Mouse (Mus musculus): Measurements from ENCODE around the gene Nudt4.
"Not testable (repeated sequence)": the region's sequence is repeated elsewhere in the genome, so short reads cannot be mapped to it uniquely, and the experiment has no call there.

The Nudt4 gene

DNA sequence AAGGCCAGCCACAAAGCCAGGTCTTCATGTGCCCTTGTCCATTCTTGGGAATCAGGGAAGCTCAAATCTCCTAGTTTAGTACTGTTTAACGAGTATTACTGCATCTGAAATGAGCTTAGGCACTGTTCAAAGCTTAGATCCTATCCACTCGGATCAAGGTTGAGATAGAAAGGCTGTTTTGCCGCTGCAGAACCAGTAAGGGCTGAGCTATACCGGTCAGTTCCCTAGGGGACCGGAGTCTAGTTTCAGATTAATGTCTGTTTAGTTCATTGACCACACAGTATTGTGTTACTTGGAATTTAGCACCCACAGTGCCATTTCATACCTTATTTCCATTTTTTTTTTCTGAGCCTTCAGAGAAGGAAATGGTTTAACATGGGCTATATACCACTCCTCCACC, 3.6 kb upstream of the Nudt4 start:
- DNase-seq (ENCODE audit: low read depth, low spot score): no peak

DNA sequence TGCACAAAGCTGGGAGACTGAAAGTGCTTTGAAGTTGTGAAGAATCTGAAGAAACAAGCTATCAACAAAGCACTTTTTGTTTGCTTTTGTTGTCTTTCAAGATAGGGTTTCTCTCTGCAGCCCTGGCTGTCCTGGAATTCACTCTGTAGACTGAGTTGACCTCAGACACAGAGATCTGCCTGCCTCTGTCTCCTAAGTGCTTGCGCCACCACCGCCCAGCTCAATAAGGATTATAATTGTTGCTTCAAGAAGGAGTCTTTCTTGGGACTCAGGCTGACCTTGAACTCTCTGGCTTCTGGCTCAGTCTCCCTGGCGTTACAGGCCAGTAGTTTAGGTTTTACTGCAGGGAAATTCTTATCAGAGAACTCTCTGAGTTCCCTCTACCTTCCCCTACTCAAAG, 2.8 kb upstream of the Nudt4 start:
- no peak for DNase-seq (ENCODE audit: low read depth, low spot score)

DNA sequence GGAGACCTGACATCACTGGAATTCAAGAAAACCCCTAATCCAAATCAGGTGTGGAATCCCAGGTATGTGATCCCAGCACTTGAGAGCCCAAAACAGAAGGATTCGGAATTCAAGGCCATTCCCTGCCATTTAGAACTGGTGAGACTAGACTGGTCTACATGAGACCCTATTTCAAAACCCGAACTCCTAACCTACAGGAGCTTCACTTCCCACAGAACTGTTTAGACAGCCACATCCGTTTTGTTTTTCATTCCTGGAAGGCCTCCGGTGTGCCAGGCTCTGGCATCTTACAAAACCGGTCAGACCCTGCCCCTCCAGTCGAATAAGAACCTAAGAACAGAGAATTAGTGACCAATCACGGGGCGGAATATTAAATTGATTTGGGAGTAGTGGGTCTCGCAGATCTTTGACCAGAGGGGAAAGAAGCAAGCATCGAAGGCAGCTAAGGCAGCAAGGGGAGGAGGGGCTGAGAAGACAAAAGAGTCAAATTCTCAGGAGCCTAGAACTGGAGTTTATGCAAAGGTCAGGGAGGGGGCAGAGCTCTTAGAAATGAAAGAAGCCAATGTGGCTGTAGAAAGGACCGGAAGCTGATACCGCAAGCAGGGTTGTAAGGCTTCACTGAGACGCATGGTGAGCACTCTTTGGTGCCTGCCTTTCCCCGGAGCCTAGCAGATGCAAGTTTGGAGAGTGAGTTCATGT, 1.4 kb upstream of the Nudt4 start:
- no peak for DNase-seq (ENCODE audit: low read depth, low spot score)

DNA sequence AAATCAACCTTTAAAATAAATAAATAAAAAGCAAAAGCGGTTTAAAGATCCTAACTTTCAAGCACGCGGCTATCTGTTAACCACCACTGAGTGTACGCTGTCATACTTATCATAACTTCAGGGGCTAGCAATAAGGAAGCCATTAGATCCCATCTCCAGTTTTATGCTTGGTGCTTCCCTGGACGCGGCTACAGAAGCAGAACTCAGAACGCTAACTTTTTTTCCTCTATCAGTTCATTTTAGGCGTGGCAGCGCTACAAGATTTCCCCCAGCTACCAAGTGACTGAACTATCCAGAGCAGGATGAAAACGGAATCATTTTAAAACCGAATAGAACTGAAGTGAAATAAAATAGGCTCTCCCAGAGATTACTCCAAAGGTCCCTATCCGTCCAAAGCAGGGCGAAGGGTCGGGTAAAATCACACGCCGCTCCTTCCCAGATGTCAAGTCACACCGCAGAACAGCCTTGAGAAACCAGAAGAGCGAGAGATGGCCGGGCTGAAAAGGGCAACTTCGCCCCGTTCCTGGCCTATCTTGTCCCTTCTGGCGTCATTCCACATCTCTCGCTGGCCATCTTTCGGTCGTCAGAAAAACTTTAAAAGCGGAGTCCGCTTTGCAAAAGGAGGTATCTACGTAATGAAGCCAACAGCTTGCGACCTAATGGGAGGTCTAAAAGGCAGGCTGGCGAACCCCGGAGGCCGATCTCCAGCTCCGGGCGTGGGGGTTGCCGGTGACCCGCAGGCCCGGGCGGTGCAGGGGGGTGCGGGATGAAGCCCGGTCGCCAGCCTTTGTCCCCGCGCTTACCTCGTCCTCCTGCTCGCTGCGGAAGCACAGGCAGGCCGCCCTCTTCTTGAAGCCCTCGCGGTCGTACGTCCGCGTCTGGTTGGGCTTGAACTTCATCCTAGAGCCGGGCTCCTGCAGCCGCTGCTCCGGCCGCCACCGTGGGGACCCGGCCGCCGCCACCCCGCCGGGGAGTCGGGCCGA, 796 bp downstream of the Nudt4 start:
- no peak for DNase-seq (ENCODE audit: low read depth, low spot score)

DNA sequence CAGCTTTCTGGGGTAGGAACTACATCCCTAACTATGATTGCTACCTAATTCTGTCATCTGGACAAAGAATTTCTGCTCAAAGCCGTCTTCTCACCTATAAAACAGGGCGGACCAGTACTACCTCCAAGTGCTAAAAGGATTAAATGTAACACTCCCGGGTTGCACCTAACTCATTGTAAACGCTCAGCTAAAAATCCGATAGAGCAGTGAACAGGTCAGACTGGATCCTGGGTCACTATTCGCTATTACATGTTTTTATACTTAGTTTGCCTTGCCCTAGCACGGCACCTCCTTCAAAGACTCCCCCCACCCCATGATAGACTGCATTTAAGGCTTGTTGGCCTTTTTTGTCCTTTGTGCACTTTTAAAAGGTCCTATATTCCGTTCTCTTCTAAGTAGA, 1.6 kb downstream of the Nudt4 start:
- no peak for DNase-seq (ENCODE audit: low read depth, low spot score)

DNA sequence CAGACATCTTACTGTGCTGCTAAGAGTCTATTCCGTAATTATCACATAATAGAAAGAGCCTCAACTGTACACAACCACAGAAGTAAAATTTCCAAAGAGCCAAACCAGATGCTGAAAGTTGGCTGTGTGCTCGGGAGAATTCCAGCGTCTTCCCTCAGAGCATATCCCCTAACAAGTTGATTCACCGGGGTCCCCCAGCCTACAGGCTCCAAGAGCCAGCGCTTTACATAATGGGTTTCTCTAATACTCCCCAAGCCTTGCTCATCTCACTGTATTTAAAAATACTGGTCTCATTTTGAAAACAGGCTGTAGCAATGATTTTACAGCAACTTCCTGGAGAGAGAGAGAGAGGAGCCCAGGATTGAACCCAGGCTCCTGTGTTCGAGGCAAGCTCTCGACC, 2.3 kb downstream of the Nudt4 start:
- no peak for DNase-seq (ENCODE audit: low read depth, low spot score)

DNA sequence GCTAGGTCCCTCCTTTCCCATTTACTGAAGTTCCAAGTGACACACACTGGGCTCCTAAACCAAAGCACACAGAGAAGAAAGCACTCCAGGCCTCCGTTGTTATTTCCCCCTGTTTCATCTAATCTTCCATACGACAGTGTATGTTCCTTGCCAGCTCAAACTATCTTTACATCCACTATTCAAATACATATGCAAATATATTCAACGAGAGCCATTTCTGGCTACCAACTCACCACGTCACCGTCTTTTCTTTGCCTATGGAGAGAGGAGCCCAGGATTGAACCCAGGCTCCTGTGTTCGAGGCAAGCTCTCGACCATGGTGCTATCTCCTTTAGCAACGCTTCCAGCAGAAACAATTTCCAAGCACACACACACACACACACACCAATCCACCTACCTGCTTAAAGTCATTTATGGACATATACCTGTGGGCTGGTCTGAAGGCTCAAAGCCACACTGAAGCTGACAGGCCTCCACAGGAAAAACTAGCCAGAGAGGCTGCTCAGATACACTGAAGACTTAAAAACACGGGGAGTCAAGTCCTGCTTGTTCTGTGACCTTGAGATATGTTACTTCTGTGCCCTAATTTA, 3.5 kb downstream of the Nudt4 start:
- DNase-seq (ENCODE audit: low read depth, low spot score): no peak

DNA sequence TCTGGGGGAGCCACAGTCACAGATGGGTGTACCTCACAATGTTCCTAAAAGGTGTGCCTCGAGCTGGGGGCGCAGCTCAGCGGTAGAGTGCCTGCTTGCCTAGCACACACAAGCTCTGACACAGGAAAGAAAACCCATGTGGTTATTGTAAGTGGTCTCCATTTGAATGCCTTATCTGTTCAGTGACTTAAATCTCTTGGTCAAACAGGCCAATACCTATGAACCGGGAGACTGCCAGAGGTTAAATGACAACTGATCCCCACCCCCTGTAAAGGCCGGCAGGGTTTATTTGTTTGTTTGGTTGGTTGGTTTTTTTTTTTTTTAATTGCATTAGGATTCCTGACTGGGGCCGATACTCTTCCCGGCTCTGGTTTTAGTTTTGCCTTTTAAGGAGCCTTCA, 4.5 kb downstream of the Nudt4 start:
- DNase-seq (ENCODE audit: low read depth, low spot score): no peak

DNA sequence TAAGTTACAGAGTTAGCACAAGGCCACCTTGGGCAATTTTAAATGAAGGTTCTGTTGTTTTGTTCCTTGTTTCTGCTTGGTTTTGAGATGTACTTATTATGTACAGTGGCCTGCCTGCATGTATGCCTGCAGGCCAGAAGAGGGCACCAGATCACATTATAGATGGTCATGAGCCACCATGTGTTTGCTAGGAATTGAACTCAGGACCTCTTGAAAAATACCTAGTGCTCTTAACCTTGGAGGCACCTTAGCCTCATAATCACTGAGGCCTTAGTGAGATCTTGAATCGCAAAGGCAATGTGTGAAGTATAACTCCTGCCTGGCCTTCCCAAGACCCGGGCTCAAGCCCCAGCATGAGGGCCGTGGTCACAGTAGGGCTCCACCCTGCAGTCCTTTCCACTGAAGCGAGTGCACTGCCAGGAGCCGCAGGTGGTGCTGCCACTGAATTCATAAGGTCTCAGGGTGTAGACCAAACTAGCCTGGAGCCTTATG, 6.6 kb downstream of the Nudt4 start:
- DNase-seq (ENCODE audit: low read depth, low spot score): no peak

DNA sequence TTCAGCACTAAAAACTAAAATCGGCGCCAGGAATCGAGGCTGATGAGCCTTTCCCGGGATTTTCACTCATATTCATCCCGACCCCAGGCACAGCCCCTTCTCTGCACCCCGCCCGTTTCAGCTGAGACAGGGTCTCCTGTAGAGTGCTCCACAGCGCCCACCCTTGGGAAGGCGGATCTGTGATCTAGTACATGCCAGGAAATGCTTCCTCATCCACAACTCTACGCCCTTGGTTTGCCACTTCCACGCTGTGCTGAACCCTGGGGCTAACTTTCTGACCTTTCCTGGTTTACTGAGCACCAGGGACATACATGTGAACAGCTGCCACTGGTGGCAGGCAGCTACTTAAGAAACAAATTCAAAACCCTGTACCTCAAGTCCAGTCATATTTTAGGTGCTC, 8.1 kb downstream of the Nudt4 start:
- DNase-seq (ENCODE audit: low read depth, low spot score): no peak

DNA sequence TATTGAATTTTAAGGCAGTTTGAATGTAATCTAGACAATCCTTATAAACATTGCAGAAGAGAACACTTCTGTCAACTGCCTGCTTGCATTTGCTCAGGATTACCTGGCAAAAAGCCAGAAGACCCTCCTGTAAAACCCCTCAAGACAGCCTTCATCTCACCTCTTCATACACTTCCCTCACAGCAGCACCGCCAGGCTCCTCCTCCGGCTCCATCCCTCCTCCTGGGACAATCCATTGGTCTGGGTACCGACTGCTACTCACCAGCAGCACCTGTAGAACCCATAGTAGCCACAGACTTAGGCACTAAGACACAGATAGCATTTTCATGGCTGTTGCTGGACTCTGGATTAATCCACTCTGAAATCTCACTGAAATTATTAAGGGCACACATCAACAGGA, 11.6 kb downstream of the Nudt4 start:
- no peak for DNase-seq (ENCODE audit: low read depth, low spot score)

DNA sequence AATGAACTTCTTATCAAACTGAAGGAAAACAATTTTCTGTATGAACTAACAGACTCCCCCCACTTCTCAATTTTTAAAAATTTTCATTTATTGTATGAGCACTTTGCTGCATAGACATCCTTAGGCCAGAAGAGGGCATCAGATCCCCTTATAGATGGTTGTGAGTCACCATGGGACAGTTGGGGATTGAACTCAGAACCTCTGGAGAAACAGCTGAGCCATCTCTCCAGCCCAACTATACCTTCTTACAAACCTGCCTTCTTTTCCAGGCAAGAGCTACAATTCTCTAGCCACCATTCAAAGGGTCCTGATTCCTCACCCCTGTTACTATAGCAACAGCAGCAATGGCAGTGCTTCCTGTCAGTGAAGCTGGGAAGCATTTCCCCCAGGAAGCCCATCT, 12.2 kb downstream of the Nudt4 start:
- no peak for DNase-seq (ENCODE audit: low read depth, low spot score)

DNA sequence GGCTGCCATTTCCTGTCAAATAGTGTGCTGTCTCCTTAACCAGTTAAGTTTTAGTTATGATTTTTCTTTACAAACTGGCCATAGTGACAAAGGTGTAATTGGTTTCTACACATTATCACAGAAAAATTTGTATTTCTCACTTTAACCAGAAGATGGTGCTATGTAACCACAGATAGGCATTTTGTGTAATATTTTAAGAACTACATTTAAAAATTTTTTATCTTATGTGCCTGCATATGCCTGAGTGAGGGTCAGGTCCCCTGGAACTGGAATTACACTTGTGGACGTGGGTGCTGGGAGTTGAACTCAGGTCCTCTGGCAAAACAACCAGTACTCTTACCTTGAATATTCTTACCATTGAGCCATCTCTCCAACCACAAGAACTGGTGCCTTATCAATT, 13.4 kb downstream of the Nudt4 start:
- no peak for DNase-seq (ENCODE audit: low read depth, low spot score)

DNA sequence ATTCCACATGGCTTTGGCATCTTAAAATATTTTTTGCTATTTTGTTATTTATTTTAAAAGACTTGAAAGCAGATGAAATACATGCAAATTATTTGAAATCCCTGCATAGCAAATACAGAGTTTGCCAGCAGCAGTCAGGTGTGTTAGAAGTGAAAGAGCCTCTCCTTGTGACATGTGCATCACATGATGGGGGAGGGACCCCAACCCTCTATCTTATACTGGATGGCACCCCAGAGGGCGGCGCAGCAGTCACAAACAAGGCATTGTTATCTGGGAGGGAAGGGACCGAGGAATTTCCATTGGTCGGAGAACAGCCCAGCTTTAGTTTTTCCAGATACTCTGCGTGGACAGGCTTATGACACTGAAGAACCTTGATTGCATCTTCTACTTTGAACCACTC, 14.9 kb downstream of the Nudt4 start:
- not testable (repeated sequence) for DNase-seq (ENCODE audit: low read depth, low spot score)

DNA sequence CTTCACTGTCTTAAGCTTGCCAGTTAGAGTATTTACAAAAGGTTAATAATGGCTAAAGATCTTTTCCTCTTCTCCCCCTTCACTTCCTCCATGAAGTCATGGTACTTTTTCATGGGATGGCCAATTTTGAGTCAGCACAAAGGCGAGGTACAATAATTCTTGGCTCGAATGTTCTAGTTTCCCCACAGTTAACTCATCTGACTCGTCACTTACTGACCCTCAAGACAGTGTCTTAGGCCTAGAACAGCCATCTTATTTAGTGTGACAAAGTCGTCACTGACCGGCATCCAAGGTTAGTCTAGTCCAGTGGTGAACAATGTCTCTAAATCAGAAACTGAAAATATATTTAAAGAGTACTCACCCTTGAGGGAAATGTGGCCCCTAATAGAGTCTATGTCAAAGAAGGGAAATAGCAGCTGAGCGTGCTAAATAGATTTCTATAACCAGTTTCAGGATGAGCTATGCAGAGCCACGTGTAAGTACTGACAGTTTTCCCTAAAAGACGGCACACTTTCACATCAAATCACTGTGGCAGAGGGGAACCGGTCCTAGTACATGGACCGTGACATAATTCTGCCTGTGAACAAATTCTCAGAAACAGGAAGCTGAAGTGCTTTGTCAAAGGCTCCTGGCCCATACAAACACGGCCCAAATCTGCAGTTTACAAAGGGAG, 15.7 kb downstream of the Nudt4 start:
- no peak for DNase-seq (ENCODE audit: low read depth, low spot score)

DNA sequence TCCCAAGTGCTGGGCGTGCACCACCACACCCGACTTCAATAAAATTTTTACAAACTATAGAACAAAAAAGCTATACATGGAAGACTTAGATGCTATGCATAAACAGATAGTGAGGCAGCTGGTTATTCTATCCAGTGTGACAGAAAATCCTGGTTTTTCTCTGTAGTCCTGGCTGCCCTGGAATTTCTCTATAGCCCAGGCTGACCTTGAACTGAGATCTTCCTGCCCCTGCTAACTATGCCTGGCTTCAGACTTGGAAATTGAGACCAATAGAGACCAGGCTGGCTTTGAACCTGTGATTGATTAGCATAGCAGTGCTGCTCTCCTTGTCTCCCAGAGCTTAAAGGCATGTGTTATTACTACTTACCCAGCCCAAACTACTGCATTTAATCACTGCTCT, 17.8 kb downstream of the Nudt4 start:
- DNase-seq (ENCODE audit: low read depth, low spot score): no peak

DNA sequence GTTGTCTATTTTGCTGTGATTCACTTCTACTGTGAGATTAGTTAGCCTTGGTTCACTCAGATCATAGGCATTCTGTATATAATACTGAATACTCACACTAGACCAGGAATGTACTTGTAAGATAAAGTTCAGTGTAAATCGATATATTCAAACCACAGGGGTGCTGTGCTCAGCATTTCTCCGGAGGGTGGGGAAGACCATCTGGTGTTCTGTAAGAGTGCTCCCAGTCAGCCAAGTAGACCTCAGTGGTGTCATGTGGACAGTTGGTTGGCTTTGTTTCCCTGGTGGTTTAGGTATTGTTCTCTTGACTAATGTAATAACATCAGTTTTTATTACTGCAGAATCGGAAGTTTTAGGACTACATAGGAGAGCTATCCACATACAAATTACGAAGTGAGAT, 18.9 kb downstream of the Nudt4 start:
- no peak for DNase-seq (ENCODE audit: low read depth, low spot score)

DNA sequence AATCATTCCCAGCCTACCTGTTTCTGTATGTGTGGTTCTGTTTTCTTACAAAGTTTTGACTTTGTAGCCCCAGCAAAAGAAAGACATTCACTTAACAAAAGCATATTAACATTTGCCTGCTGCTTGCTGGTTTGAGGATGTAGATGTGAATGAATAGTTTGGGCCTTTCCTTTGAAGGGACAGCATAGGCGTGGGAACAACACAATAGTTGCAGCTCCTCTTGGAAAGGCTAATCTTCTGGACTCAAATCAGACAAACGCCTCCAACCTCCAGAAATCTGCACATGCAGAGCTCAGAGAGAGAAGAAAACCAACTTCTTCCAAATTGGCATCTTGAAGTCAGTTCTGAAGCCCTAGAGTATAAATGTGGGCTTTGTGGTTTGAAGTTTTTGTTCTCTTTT, 19.3 kb downstream of the Nudt4 start:
- no peak for DNase-seq (ENCODE audit: low read depth, low spot score)

DNA sequence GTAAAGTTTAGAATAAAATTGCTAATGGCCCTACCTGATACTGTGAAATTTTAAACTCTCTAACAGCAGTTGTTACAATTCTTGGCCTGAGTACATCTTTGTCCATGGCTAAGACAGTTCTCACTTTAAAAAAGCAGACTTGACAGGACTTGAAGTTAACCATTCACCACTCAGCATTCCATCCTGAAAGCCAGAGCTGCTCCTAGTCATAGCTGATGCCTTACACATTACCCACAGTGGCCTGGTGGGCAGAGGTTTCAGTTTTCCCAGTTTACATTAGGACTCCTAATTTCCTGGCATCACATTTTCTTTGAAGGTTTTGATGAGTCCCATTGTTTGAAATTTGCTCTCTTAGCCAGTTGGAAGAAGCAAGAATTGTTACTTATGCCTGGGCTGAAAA, 19.9 kb downstream of the Nudt4 start:
- no peak for DNase-seq (ENCODE audit: low read depth, low spot score)

DNA sequence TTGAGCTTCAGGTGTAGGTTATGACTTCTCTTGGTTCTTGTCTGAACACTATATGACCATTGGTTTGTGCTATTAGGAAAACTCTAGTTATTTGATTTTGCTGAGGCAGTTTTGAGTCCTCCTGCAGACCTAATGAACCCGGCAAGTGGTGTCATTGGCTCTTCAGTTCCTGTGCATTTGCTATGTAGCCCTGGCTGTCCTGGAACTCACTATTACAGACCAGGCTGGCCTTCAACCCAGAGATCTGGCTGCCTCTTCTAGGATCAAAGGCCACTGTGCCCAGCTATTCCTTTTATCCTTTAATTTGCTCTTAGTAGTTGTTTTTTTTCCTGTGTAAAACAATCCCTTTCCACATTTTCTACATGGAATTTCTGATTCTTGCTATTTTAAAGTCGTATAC, 20.6 kb downstream of the Nudt4 start:
- DNase-seq (ENCODE audit: low read depth, low spot score): no peak

DNA sequence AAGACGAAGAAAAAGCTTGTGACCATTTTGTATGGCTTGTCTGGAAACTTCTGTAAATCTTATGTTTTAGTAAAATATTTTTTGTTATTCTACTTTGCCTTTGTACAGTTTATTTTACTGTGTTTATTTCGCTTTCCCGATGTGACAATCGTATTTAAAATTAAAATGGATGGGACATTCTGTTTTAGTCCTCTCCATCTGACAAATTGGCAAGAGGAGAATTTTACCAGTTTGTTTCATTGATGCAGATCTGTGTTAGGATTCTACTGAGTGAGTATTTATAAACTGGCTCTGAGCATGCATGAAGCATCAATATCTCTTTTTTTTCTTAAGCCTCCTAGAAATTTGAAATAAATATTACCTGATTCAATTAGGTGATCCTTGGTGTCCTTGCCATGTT, 21.0 kb downstream of the Nudt4 start:
- no peak for DNase-seq (ENCODE audit: low read depth, low spot score)

DNA sequence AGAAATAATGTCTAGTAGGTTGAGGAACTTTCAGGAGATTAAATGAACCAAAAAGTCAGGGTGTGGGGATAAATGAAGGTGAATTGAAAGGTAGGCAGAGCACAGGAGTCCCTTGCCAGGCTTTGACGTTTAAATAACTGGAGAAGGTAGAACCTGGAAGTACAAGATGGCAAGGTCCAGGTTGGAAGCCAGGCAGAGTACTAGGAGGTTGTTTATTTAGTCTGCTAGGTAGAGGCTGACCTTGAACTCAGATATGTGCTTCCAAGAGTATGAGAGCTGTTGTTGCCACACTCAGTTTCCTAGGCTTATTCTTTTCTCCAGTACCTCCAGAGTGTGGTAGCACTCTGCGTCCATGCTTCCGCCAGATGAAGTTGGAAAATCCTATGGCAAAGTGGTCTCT, 24.1 kb downstream of the Nudt4 start:
- no peak for DNase-seq (ENCODE audit: low read depth, low spot score)

Data from telencephalon, adult 2 months (tissue).